Mouse (Mus musculus) forebrain, embryonic 14.5 days (tissue): ENCODE data around the gene Mrps11. TPM values are rescaled to one million over a fixed set of nuclear protein-coding genes. Genes with fewer than 3 reads are reported as not detected.

Experiments used
- ATAC-seq: fragments of 200-750 bp; cut with Nextera tagmentation; 2 replicates; pipeline ENCODE4 v1.8.0; 2017; ENCODE audit warnings: mild to moderate bottlenecking, moderate library complexity
- DNase-seq: peaks from one replicate; pipeline ENCODE4 v3.0.0-alpha.2; 2015; ENCODE audit warnings: low spot score
- H3K27ac ChIP-seq: fragments of 300-500 bp; sonication (generic); 2 replicates; pipeline ENCODE4 v1.5.1; 2014; ENCODE audit warnings: low read depth, mild to moderate bottlenecking, control low read depth, low read length, moderate library complexity
- H3K27me3 ChIP-seq: fragments of 300-500 bp; sonication (generic); replicated peaks from 2 replicates; pipeline ENCODE4 v1.6.1; 2014; ENCODE audit warnings: low read length, control low read depth, mixed read lengths; ENCODE audit not compliant: control insufficient read depth, insufficient read depth
- H3K36me3 ChIP-seq: fragments of 300-500 bp; sonication (generic); 2 replicates; pipeline ENCODE4 v1.6.1; 2014; ENCODE audit warnings: low read length, control low read depth; ENCODE audit not compliant: control insufficient read depth, insufficient read depth
- H3K4me1 ChIP-seq: fragments of 300-500 bp; sonication (generic); 2 replicates; pipeline ENCODE4 v1.6.1; 2014; ENCODE audit warnings: antibody characterized with exemption, low read length, control low read depth; ENCODE audit not compliant: control insufficient read depth, insufficient read depth
- H3K4me2 ChIP-seq: fragments of 300-500 bp; sonication (generic); 2 replicates; pipeline ENCODE4 v1.6.1; 2014; ENCODE audit warnings: mild to moderate bottlenecking, control low read depth, low read length
- H3K4me3 ChIP-seq: fragments of 300-500 bp; sonication (generic); 2 replicates; pipeline ENCODE4 v1.5.1; 2014; ENCODE audit warnings: low read depth, low read length, control low read depth
- H3K9ac ChIP-seq: fragments of 300-500 bp; sonication (generic); 2 replicates; pipeline ENCODE4 v1.6.1; 2014; ENCODE audit warnings: mild to moderate bottlenecking, low read length, control low read depth, moderate library complexity
- H3K9me3 ChIP-seq: fragments of 300-500 bp; sonication (generic); replicated peaks from 2 replicates; pipeline ENCODE4 v1.6.1; 2016; ENCODE audit warnings: low read length, control low read depth, mixed read lengths; ENCODE audit not compliant: control insufficient read depth
- WGBS: fragments of 180-500 bp; shearing (Covaris S2); extraction: QIAGEN DNeasy Blood & Tissue Kit; methylation state at CpG from one replicate; pipeline ENCODE4 v1.1.7; 2014; 5-methylcytosine and 5-hydroxymethylcytosine counted together
- polyA plus RNA-seq: library from polyadenylated mRNA; unstranded; fragments of >200 nt; fragmentation: Nextera tagmentation; extraction: Ambion mirVana; gene quantifications from 2 replicates; pipeline ENCODE4 v1.2.1, GENCODE M21; 2014

Gene Mrps11
- polyA plus RNA-seq, 1 experiment from 2014 or later, result 88.2 TPM

GRCm38 (mm10) chr7:78787793-78788380 lies 5.0 kb downstream of the Mrps11 start:
- WGBS, result 89% methylated on average over 12 of the region's 12 CpGs
- Histone ChIP-seq H3K4me1 (peaks cover 3% of the 10 kb centered on the region; the same call in 1 of the 2 replicates), H3K36me3 (peaks cover 44% of the 10 kb centered on the region), H3K9ac (no peak overlapping the region), H3K27ac (no peak overlapping the region), H3K4me2 (no peak overlapping the region), H3K9me3 (no peaks in the 10 kb centered on the region), H3K4me3 (no peak overlapping the region), H3K27me3 (no peaks in the 10 kb centered on the region)
- no peak for ATAC-seq
- no peak for DNase-seq

- H3K9me3 ChIP-seq, result no peaks in the 10 kb centered on the region
- no peaks in the 10 kb centered on the region for H3K27me3 ChIP-seq
- H3K36me3 ChIP-seq, result peaks cover 47% of the 10 kb centered on the region
- DNase-seq (peak; percentile 87), ATAC-seq (peak; percentile 73)
- no peak overlapping the region for H3K9ac ChIP-seq
- no peaks in the 10 kb centered on the region for H3K4me1 ChIP-seq
- no peak overlapping the region for H3K4me2 ChIP-seq
- no peak overlapping the region for H3K27ac ChIP-seq
- H3K4me3 ChIP-seq, result no peak overlapping the region
- WGBS, result 80% methylated on average over 15 of the region's 15 CpGs
These were observed 8.7 kb downstream of the Mrps11 start for GRCm38 (mm10) chr7:78791359-78792222.

DNA sequence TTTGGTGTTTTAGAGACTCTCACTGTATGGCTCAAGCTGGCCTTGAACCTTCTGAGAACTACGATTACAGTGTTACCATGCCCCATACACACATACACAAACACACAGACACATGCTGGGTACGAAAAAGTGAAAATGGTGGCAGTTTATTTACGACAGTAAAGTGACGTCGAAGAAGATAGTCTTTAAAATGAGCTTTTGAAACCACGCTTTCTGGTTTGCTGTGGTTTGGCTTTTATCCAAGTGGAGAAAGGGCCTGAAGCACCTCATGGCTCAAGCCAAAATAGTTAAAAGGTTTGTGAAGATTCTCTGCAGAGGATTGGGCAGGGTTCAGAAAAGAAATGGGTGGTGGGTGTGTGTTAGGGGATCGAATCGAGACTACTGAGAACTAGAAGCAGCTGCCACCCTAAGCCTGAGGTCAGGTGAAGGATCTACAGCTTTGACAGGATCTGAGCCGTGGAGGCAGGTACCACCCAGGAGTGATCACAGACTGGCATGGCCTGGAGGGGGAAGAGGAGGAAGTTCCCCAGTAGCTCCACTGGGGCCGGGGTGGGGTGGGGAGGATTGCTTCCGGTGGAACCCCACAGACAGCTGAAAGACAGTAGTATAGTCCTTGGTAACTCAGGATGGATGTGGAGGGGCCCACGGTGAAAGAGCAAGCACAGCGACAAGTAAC lies 11.1 kb downstream of the Mrps11 start:
- no peak for ATAC-seq
- 89% methylated on average over 13 of the region's 13 CpGs for WGBS
- H3K4me2 ChIP-seq, result no peak overlapping the region
- H3K4me1 ChIP-seq, result peaks cover 6% of the 10 kb centered on the region
- H3K27ac ChIP-seq, result no peak overlapping the region
- no peak overlapping the region for H3K4me3 ChIP-seq
- H3K9ac ChIP-seq, result no peak overlapping the region
- H3K36me3 ChIP-seq, result peaks cover 34% of the 10 kb centered on the region
- no peaks in the 10 kb centered on the region for H3K27me3 ChIP-seq
- no peaks in the 10 kb centered on the region for H3K9me3 ChIP-seq
- DNase-seq, result no peak

DNA sequence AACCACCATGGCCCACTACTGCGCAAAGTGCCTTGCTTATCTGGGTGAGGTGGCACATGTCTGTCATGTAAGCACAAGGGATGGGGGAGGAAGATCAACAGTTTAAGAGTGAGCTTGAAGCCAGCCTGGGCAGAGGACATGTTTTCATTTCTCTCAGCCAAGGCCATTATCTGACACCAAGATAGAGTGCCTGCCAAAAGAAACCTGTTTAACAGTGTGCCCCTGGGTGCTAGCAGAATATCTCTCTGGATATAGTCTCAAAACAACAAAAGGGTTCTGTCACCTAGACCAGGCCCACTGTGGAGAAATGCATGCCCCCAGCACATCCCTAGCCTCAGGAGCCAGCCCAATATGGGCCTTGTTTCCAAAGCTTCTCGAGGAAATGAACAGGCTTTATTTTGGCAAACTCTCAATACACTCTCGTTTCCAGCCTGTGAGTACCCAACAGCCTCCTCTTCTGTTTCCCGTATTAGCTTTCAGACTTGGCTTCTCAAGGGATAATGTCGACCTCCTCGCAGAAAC lies 11.7 kb downstream of the Mrps11 start:
- H3K4me2 ChIP-seq, result no peak overlapping the region
- 59% methylated on average over 6 of the region's 6 CpGs for WGBS
- no peak overlapping the region for H3K4me3 ChIP-seq
- no peak overlapping the region for H3K27ac ChIP-seq
- ATAC-seq, result no peak
- peaks cover 28% of the 10 kb centered on the region for H3K36me3 ChIP-seq
- no peaks in the 10 kb centered on the region for H3K9me3 ChIP-seq
- peaks cover 6% of the 10 kb centered on the region for H3K4me1 ChIP-seq
- no peak overlapping the region for H3K9ac ChIP-seq
- no peaks in the 10 kb centered on the region for H3K27me3 ChIP-seq
- no peak for DNase-seq

DNA sequence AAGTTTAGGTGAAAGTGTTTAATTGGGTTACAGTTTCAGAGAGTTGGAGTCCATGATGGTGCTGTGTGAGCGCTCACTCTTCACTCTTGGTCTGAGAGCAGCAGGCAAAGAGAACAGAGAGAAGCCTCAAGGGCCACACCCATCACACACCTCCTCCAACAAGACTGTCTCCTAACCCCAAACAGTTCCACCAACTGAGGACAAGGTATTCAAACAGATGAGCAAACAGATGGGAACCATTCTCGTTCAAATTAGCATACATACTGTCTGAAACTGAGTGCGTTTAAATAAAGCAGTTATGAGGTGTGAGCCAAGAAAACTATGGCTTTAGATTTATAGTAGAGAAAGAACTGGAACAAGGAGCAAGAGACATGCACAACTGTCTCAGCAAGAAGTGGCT lies 13.7 kb downstream of the Mrps11 start:
- Histone ChIP-seq H3K4me2 (no peak overlapping the region), H3K36me3 (peaks cover 10% of the 10 kb centered on the region), H3K9me3 (no peaks in the 10 kb centered on the region), H3K4me1 (peaks cover 6% of the 10 kb centered on the region), H3K4me3 (no peak overlapping the region), H3K27ac (no peak overlapping the region; the same call in 1 of the 2 replicates), H3K27me3 (no peaks in the 10 kb centered on the region), H3K9ac (no peak overlapping the region)
- 70% methylated on average over 3 of the region's 3 CpGs for WGBS
- DNase-seq, result peak; percentile 28
- ATAC-seq, result no peak

DNA sequence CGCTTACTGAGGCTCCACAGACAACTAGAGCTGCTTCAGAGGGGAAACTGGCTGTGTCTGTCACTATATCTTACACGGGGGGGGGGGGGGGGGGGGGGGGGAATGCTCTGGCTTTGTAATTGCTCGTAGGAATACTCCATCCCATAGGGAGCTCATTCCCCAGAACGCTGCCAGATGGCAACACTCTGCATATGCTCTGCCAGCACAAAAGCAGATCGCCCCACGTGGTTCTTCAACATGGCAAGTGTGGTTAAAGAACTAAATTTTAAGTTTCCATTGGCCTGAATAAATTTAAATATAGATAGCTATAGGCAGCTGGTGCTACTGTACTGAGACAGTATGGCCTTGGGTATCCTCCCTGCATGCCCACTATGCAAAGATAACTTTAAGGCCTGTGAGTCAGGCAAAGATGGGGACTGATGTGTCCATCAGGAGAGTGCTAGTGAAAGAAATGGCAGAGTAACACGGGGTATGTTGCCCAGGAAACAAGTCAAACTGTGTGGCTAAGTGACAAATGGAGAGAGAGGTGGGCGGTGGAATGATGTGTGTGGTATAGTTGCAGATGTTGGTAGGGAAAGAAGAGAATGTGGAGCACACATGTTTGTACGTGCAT lies 15.0 kb downstream of the Mrps11 start:
- peak; percentile 90 for DNase-seq
- peak overlapping the region; percentile 79 for H3K27ac ChIP-seq

DNA sequence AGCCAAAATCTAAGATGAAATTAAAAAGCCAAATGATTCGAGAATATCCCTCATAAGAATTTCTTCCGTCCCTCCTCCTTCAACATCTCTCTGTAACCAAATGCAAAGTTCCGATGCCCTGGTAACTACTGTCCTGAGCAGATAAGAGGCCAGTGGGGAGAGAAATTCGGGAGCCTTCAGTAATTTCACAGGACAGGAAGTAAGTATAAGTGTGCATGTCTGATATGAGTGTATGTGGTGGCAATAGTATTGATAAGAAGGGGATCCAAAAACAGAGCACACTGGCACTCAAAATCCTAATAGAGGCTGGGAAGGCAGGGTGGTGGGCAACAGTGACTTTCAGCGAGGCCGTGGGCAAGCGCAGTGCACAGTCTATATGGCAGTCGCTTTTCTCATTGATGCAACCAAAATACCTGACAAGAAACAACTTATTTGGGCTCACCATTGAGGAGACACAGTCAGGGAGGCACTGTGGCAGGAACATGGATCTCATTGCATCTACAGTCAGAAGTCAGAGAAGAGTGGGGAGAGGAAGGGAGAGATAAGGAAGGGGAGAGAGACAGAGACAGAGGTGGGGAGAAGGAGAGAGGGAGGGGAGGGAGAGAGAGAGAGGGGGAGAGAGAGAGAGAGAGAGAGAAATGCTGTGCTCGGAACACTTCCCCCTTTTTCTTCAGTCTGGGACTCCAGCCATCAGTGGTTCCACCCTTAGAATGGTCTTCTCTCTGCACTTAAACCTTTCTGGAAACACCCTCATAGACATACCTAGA lies 17.0 kb downstream of the Mrps11 start:
- no peak for DNase-seq
- H3K27me3 ChIP-seq, result no peaks in the 10 kb centered on the region
- no peak for ATAC-seq
- H3K4me2 ChIP-seq, result no peak overlapping the region
- peaks cover 6% of the 10 kb centered on the region for H3K4me1 ChIP-seq
- H3K9ac ChIP-seq, result no peak overlapping the region
- 75% methylated on average over 9 of the region's 9 CpGs for WGBS
- no peaks in the 10 kb centered on the region for H3K9me3 ChIP-seq
- no peak overlapping the region for H3K27ac ChIP-seq
- no peak overlapping the region for H3K4me3 ChIP-seq
- no peaks in the 10 kb centered on the region for H3K36me3 ChIP-seq

More for the DNA sequence above, 15.0 kb downstream of the Mrps11 start:
- Histone ChIP-seq H3K4me3 (no peak overlapping the region), H3K36me3 (peaks cover 2% of the 10 kb centered on the region), H3K9me3 (no peaks in the 10 kb centered on the region), H3K27me3 (no peaks in the 10 kb centered on the region), H3K4me1 (peaks cover 6% of the 10 kb centered on the region), H3K4me2 (no peak overlapping the region), H3K9ac (no peak overlapping the region)
- WGBS, result 34% methylated on average over 8 of the region's 9 CpGs
- ATAC-seq, result peak; percentile 86

DNA sequence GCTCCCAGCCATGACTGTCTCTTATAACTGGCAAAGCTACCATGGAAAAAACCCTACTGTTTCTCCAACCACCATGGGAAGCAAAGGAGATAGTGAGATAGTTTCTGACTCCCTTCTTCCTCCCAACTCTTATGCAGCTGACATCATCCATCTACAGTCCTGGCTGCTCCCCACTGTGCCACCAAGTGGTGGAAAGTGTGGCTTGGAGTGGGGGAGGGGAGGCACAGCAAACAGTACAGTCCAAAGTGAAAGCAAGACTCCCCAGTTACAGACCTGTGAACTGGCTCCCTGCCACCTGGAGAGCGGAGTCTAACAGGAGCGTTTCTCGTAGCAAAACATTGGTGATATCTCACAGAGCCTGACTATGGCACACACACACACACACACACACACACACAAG lies 20.9 kb downstream of the Mrps11 start:
- DNase-seq (no peak), ATAC-seq (no peak)
- Histone ChIP-seq H3K27ac (no peak overlapping the region), H3K9ac (no peak overlapping the region), H3K4me2 (no peak overlapping the region), H3K4me1 (no peaks in the 10 kb centered on the region; the same call in 1 of the 2 replicates), H3K9me3 (no peaks in the 10 kb centered on the region), H3K36me3 (no peaks in the 10 kb centered on the region), H3K4me3 (no peak overlapping the region), H3K27me3 (no peaks in the 10 kb centered on the region)
- WGBS, result 69% methylated on average over 3 of the region's 3 CpGs
